Mouse (Mus musculus) 3134 (cell line): Measurements from ENCODE around the gene Inka1.
A peak's percentile ranks its signal among the peaks of the same experiment; 100 is the strongest.

Experiments
- DNase-seq: peaks from one replicate; pipeline ENCODE4 v3.0.0-alpha.2; 2011; ENCODE audit warnings: low spot score; ENCODE audit not compliant: insufficient read length; ENCODE audit errors: extremely low read depth

Inka1 gene

GRCm38 (mm10) chr9:107984052-107984753 lies 1.5 kb downstream of the Inka1 start:
- DNase-seq: no peak

DNA sequence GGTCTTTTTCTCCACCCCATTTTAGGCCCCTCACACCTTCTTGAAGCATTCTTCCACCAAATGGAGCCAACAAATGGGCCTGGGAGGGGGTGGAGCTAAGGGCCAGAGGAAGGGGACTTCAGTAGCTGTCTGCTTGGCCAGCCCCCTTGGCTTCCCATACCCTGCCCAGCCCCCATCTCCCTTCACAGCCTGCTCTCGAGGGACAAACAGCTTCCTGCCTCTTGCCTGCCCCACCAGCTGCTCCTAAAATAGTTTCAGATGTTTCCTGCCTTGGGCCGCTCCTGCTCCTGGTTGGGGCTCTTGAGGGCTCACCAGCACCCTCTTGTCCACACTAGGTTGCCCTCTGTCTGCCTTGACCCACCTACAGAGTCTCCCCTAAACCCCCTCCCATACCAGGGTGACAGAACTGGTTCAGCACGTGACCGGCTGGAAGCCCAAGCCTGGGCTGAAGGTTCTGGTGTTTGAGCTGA lies 2.2 kb downstream of the Inka1 start:
- no peak for DNase-seq

DNA sequence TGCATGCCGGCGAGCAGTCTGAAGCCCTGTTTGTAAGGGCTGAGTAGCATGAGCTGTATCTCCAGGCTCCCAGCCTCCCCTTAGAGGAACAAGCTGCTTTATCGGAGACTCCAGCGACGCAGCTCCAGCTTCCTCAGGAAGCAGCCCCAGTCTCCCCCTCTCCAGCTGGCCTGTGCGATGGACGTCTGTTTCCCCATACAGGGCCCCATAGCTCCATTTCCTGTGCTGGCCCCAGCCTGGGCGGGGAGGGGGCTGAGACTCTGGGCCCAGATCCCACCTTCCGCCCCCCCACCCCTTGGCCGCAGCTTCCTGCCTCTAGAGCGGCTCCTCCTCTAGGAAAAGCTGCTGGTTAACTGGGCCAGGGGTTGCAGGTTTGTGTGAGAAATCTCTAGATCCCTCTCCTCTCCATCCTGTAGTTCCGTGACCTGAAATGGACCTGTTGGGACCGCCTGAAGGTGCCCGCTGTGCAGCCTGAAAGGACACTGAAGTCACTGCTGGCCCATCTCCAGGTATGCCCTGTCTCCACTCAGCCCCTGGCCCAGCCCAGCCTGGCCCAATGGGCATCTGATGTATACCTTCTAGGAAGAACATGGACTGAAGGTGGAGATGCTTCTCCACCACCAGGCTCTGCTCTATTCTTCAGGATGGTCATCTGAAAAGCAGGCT lies 2.9 kb downstream of the Inka1 start, which contains the start of gene Gm20661:
Gm20661 (plus strand) TSS at position 378 of the 666 bp plus-strand sequence.
- no peak for DNase-seq

GRCm38 (mm10) chr9:107981684-107982605 lies 3.7 kb downstream of the Inka1 start:
- no peak for DNase-seq

DNA sequence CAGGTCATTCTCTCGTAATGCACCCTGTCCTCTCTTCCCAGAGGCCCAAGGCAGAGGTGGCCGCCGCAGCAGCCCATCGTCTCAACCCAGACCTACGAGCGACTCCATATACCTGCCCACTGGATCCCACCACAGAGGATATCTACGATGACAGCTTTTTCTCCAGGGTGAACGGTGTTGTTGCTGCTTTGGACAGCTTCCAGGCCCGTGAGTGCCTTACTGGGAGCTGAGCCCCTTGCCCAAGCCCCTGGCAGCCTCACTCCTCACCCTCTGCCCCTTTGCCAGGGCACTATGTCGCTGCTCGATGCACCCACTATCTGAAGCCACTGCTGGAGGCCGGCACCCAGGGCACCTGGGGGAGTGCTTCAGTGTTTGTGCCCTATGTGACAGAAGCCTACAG lies 6.9 kb downstream of the Inka1 start:
- DNase-seq: no peak

GRCm38 (mm10) chr9:107975399-107976386 lies 10.0 kb downstream of the Inka1 start, which contains the start of gene Uba7:
TSS of gene Uba7 (plus strand) at chr9:107975505.
- peak; percentile 65 for DNase-seq

DNA sequence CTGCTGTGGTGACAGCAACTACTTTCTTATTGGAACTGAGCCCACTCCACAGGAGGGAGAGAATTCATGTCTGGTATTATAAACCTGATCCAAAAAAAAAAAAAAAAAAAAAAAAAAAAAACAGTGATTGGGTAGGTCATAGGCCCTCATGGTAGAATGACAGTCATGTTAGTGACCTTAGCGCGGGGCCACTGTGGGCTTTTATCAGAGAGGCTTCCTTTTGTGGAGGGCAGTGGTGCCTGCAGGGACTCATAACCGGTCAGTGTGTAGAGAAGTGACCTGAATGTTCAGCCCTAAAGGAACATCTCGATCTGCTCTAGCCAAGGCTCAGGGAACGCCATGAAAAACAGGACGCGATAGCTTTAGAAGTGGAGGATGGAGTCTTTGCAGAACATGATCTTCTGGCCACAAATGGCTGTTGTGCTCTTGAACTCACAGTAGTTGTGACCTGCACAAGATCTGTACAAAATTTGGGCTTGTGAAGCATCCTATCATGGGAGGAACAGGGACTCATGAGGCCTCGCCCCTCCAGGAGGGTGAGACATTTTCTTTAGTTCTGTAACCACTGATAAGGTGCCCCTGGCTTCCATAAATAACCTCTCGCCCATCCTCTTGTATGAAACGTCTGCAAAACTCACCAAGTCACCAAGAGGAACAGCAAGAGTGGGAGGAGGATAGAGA lies 11.0 kb downstream of the Inka1 start:
- no peak for DNase-seq

DNA sequence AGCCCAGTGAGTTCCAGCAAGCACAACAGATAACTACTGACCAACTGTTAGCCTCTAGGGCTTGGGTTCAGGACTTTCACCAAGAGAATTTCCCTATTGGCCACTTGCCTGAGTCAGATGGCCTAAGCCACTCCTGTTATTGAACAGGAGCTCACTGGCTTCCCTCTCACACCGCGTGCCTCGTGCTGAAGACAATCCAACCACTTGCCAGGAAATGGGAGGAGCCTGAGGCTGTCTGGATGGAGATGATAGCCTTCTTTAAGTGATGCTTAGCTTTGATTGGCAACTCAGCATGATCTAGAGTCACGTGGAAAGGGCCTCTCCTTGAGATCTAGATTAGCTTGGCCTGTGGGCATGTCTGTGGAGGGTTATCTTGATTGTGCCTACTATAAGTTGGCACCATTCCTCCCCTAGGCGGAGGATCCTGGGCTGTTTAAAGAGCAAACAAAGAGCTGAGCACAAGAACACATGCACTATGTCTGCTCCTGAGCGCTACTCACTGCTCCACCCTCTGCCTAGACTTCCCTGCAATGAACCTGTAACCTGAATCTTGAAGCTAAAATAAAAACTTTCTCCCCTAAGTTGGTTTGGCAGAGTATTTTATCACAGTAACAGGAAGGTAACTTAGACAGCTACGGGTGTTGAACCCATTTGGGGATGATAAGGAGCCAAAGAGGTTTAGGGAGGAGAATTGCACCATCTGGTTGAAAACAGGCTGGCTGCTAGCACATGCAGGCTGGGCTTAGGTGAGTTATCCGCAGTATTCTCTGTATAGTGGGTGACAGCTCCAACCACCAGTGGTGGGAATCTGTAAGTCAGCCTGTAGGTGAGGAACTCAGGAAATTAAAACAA lies 13.8 kb downstream of the Inka1 start:
- DNase-seq: no peak

GRCm38 (mm10) chr9:107970311-107970710 lies 15.4 kb downstream of the Inka1 start:
- DNase-seq: no peak

DNA sequence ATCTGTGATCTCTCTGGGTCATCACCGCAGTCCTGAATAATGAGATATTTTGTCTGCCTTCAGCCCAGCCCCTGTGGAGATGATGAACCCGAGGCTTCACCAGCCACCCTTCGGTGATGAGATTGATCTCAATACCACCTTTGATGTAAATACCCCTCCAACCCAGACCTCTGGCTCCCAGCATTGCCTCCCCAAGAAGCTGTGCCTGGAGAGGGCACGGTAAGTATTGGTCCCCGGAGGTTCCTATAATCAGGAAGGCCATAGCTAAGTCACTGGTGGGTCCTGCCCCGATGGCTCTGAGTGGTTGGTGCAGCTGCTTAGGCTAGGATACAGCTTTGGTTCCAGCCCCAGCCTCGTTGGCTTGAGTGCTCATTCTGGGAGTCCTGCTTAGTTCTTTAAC lies 17.1 kb downstream of the Inka1 start:
- no peak for DNase-seq

- DNase-seq: no peak
Measured at GRCm38 (mm10) chr9:107967437-107967836, 18.2 kb downstream of the Inka1 start.

DNA sequence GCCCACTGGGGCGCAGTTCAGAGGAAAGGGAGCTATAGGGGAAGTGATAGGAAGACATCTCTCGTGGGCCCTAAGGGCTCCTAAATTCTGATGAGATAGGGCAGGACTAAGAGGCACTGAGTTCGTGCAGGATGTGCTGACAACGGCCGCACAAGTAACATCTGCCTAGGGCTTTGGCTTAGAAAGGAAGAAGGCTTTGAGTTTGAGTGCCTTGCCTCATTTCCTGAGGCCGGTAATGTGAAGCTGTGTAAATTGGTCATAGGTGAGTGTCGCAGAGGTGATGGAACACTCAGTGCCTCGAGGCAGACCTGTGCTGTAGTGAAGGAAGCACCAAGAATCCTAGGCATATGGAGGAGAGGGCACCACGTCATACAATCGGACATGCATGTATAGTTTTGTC lies 19.0 kb downstream of the Inka1 start:
- no peak for DNase-seq

DNA sequence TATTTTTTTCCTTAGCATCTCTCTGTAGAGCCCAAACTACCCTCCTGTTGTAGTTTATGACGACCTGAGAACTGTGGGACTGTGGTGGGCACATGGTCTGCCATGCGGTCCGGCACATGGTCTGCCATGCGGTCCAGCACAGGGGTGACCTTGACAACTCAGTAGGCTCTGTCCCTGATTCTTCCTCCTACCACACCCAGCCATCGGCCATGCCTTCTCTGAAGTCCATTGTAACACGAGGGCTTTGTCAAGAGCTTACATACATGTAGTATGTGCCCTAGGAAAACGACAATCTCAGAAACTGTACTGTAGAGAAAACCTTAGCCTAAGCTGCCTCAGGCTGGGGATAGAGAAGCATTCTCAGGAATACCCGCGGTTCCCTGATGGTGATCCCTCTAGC lies 21.0 kb downstream of the Inka1 start:
- no peak for DNase-seq

GRCm38 (mm10) chr9:107963700-107964099 lies 22.0 kb downstream of the Inka1 start:
- DNase-seq: peak; percentile 33

DNA sequence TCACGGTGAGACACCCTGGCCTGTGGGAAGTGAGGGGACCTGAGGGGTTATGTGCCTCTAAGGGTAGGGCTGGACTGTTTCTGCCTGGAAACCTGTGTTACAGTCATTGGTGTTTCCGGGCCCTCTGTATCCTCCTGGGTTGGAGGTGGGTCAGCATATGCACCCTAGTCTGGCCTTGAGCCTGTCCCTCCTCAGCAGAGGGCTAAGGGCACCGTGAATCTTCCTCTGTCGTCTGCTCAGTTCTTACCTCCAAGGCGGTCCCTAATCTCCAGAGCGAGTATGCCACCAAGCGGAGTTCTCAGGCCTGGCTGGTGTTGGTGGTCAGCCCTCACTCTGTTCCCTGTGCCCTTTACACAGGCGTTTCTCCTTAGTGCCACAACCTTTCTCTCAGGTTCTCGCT lies 22.8 kb downstream of the Inka1 start:
- DNase-seq: no peak

DNA sequence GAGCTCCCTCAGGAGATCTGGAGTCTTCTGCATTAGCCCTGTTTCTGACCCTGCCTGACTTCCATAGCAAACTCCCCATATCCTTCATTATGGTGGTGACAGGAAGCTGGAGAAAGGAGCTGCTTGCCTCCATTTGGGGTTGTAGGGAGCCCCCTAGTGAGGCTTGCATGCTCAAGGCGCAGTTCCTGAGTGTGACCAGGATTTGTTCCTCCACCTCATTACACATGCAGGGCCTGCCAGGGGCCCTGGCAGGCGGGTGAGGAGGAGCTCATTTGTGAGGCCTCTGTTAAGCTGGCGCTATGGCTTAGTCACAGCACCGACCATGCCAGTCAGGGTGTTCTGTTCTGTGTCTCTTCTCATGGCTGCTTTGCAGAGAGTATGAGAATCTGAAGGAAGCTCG lies 23.8 kb downstream of the Inka1 start:
- no peak for DNase-seq

GRCm38 (mm10) chr9:107961351-107961762 lies 24.3 kb downstream of the Inka1 start:
- no peak for DNase-seq

GRCm38 (mm10) chr9:107960928-107961327 lies 24.8 kb downstream of the Inka1 start:
- no peak for DNase-seq
